Mouse (Mus musculus) liver, postnatal 0 days (tissue): ENCODE measurements around the gene C2.

ENCODE experiments used
- CTCF ChIP-seq: sonication (generic); IDR thresholded peaks from 2 replicates; pipeline ENCODE4 v1.5.1; 2016; ENCODE audit warnings: antibody characterized with exemption, low read depth
- EP300 ChIP-seq: IDR thresholded peaks from 2 replicates; pipeline ENCODE4 v1.6.1; 2016; ENCODE audit warnings: antibody characterized with exemption, low read depth, mild to moderate bottlenecking

DNA sequence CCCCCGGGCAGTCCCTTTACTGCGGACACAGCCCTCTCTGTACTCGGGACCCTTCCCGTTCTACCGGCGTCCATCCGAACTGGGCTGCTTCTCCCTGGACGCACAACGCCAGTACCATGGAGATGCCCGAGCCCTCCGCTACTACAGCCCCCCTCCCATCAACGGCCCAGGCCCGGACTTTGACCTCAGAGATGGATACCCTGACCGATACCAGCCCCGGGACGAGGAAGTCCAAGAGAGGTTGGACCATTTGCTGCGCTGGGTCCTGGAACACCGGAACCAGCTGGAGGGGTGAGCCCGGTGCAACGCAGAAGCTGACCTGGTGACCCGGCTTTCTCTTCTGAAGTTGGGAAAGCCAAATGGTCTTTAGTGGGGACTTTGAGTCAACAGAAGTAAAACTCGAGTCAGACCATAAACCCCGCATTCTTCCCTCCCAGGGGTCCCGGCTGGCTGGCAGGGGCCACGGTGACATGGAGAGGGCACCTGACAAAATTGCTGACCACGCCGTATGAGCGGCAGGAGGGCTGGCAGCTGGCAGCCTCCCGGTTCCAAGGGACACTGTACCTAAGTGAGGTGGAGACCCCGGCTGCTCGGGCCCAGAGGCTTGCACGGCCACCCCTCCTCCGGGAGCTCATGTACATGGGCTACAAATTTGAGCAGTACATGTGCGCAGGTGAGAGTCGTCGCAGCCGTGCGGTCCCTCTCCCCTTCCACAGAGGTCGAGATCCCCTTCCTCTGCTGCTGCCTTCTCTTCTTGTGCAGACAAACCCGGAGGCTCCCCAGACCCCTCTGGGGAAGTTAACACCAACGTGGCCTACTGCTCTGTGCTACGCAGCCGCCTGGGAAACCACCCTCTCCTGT lies 60.4 kb downstream of the C2 start:
- no peak for TF ChIP-seq CTCF
- no peak for TF ChIP-seq EP300
